Mouse (Mus musculus): Measurements from ENCODE around the gene Fez2. TPM values are rescaled to one million over a fixed set of nuclear protein-coding genes. Genes with fewer than 3 reads are reported as not detected.

Fez2 gene
- polyA plus RNA-seq, 1 experiment from 2014 or later = 43.7 TPM

DNA sequence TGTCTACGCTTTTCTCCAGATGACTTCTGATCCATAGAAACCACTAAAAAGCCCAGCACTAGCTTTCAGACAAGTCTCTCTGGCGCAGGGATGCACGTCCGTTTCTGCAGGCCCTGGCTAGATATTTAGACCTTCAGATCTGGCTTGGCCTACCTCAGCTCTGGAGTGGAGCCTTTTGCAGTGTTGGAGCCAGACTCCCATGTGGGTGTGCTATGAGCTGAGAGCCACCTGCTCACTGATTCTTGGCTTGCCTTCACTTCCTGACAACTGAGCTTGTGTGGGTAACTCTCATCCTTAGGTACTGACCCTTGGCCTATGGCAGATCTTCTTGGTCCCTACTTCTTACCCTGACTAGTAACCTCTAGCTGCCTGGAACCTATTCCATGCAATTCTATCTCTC, 19.2 kb upstream of the Fez2 start:
- no peak overlapping the region for H3K4me3 ChIP-seq
- no peak overlapping the region for H3K27ac ChIP-seq
- DNase-seq (ENCODE audit: low spot score) = no peak
- no peaks in the 10 kb centered on the region for H3K36me3 ChIP-seq
- 87% methylated on average over 4 of the region's 4 CpGs for whole genome bisulfite sequencing
- H3K4me1 ChIP-seq = no peaks in the 10 kb centered on the region
- no peaks in the 10 kb centered on the region for H3K9me3 ChIP-seq
- H3K27me3 ChIP-seq (ENCODE audit: insufficient read depth, poor library complexity, severe bottlenecking) = no peaks in the 10 kb centered on the region

DNA sequence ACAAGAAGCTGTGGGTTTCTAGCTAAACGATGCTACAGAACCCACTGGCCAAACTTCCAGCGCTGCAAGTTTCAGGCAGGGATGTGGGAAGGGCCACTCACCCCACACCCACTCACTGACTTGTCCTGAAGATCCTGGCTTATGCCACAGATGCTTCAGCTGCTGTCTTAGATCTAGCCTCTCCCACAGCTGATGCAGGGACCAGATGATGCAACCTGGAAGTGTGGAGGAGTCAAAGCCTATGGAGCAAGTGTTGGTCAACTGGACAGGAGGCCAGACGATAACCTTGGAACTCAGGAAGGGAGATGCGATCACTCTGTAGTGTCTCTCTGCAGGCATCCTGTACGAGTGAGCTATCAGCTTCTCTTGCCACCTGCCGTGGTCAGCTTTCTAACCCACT, 17.7 kb upstream of the Fez2 start:
- Histone ChIP-seq H3K27me3 (ENCODE audit: insufficient read depth, poor library complexity, severe bottlenecking) (no peaks in the 10 kb centered on the region), H3K4me1 (no peaks in the 10 kb centered on the region), H3K27ac (no peak overlapping the region), H3K4me3 (no peak overlapping the region), H3K36me3 (no peaks in the 10 kb centered on the region), H3K9me3 (no peaks in the 10 kb centered on the region)
- no peak for DNase-seq (ENCODE audit: low spot score)
- 83% methylated on average over 6 of the region's 6 CpGs for WGBS

DNA sequence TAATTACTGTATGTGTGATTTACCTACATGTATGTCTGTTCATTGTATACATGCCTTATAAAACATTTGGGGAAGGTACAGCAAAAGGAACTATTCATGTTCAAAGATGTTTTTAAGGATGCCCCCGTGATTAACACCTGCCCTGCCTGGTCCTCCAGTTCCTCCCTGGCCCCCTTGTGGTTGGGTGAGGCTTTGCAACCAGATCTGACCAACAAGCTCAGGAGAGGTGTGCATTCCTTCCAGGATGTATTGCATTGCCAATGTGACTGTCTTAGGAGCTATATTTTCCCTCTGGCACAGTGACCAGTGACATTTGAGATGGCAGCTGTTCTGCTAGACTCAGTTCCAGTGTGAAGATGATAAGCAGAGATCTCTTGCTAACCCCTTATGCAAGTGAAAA, 16.8 kb upstream of the Fez2 start:
- Histone ChIP-seq H3K9me3 (no peaks in the 10 kb centered on the region), H3K4me3 (no peak overlapping the region)
- peak; percentile 82 for DNase-seq (ENCODE audit: low spot score)

DNA sequence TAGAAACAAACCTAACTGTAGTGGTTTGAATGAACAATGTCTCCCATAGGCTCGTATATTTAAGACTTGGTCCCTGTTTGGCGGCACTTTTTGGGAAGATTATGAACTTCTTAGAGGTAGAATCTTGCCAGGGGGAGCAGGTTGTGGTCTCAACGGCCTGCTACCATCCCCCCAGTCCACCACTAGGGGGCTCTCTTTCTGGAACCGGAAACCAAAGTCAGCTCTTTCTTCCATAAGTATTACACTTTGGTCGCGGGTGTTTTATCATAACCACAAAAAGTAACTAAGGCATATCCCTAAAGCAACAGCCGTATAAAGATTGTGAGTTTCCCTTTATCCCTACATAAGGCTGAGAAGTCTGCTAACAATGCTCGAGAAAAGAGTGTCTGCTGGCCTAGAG, 12.4 kb upstream of the Fez2 start:
- Histone ChIP-seq H3K4me3 (no peak overlapping the region), H3K9me3 (no peaks in the 10 kb centered on the region), H3K27me3 (ENCODE audit: insufficient read depth, poor library complexity, severe bottlenecking) (no peaks in the 10 kb centered on the region), H3K36me3 (no peaks in the 10 kb centered on the region), H3K4me1 (no peaks in the 10 kb centered on the region), H3K27ac (no peak overlapping the region)
- DNase-seq (ENCODE audit: low spot score) = no peak
- 60% methylated on average over 8 of the region's 8 CpGs for WGBS

More for the DNA sequence above, 16.8 kb upstream of the Fez2 start:
- WGBS = 41% methylated on average over 1 of the region's 1 CpGs
- Histone ChIP-seq H3K36me3 (no peaks in the 10 kb centered on the region), H3K4me1 (no peaks in the 10 kb centered on the region), H3K27me3 (ENCODE audit: insufficient read depth, poor library complexity, severe bottlenecking) (no peaks in the 10 kb centered on the region), H3K27ac (no peak overlapping the region)

DNA sequence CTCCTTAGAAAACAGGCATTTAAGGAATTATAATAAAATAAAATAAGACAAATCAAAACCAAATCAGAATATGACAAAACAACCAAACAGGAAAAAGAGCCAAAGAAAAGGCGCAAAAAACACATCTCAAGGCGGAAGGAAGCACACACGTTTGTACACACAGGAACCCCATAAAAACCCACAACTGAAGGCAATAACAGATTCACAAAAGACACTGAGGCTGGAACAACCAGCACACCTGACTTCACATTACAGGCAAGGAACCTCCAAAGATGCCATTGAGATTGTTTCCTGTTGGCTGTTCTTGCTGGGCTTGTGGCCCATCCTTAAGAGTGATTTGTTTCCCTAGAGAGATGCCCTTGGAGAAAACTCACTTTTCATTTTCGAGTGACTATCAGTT, 11.1 kb upstream of the Fez2 start:
- Histone ChIP-seq H3K36me3 (no peaks in the 10 kb centered on the region), H3K27ac (no peak overlapping the region), H3K9me3 (no peaks in the 10 kb centered on the region), H3K27me3 (ENCODE audit: insufficient read depth, poor library complexity, severe bottlenecking) (no peaks in the 10 kb centered on the region), H3K4me1 (no peaks in the 10 kb centered on the region), H3K4me3 (no peak overlapping the region)
- no peak for DNase-seq (ENCODE audit: low spot score)
- 83% methylated on average over 4 of the region's 4 CpGs for WGBS

DNA sequence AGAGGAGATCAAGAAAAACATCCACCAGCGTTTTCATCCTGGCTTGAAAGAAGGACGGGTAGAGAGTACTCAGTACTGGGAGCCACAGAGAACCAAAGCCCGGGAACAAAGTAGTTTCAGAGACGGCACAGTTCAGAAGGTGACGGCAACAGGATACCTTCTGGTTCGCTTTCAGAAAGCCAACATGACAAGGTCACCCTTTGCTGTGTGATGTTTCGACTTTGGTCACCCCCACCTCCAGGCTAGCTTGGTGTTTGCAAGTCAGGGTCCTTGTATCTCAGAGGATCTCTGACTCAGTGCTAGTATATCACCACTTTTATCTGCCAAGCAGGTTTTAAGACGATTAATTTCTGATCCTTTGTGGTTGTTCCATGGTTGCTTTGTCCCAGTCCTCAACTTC, 7.1 kb upstream of the Fez2 start:
- no peaks in the 10 kb centered on the region for H3K4me1 ChIP-seq
- no peaks in the 10 kb centered on the region for H3K36me3 ChIP-seq
- H3K4me3 ChIP-seq = no peak overlapping the region
- no peak overlapping the region for H3K27ac ChIP-seq
- H3K27me3 ChIP-seq (ENCODE audit: insufficient read depth, poor library complexity, severe bottlenecking) = 0 out of 2 replicates have a peak, but pooled peaks cover 4% of the 10 kb centered on the region
- DNase-seq (ENCODE audit: low spot score) = no peak
- H3K9me3 ChIP-seq = no peaks in the 10 kb centered on the region
- WGBS = 84% methylated on average over 8 of the region's 8 CpGs

DNA sequence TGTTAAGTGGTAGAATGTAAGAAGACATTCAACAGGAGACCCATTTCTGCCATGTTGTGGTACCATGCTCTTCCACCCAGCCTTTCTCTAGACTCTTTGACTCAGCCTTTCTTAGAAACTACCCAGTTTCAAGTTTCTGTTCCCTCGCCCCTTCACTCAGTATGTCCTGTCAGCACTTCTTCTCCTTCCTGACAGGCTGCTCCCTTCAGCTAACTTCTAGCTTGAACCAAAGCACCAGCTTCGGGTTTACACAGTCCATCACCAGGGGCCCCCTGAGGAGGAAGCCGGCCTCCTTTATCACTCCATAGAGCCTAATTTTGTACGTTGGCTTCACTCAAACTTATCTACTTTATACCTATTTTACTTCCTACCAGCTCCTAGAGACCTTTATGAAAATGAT, 1.3 kb upstream of the Fez2 start:
- no peaks in the 10 kb centered on the region for H3K9me3 ChIP-seq
- H3K4me3 ChIP-seq = no peak overlapping the region
- H3K27me3 ChIP-seq (ENCODE audit: insufficient read depth, poor library complexity, severe bottlenecking) = 0 out of 2 replicates have a peak, but pooled peaks cover 6% of the 10 kb centered on the region
- no peak for DNase-seq (ENCODE audit: low spot score)
- no peak overlapping the region for H3K27ac ChIP-seq
- no peaks in the 10 kb centered on the region for H3K36me3 ChIP-seq
- H3K4me1 ChIP-seq = peaks cover 16% of the 10 kb centered on the region; the same call in 1 of the 2 replicates
- 59% methylated on average over 4 of the region's 4 CpGs for WGBS

DNA sequence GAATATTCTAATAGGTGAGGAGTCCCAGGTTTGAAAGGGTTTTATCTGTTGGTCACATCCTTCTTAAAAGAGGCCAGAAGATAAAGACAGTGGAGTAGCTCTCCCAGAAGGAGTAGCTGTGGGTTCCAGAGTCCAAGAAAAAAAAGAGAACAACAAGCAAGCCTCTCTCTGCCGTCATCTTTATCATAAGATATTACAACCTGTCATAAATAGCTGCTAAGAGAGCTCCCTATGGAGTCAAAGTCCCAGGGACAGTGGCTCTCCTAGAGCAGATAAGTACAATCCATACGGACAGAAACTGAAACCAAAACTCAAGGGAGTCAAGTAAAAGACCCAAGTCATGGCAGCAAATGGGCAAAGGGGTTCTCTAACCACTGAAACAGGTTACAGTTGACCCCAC, 2.7 kb downstream of the Fez2 start:
- Histone ChIP-seq H3K4me3 (no peak overlapping the region), H3K36me3 (0 out of 2 replicates have a peak, but pooled peaks cover 5% of the 10 kb centered on the region), H3K27ac (no peak overlapping the region), H3K27me3 (ENCODE audit: insufficient read depth, poor library complexity, severe bottlenecking) (0 out of 2 replicates have a peak, but pooled peaks cover 4% of the 10 kb centered on the region), H3K9me3 (no peaks in the 10 kb centered on the region), H3K4me1 (peaks cover 16% of the 10 kb centered on the region; the same call in 1 of the 2 replicates)
- WGBS = 81% methylated on average over 2 of the region's 2 CpGs
- DNase-seq (ENCODE audit: low spot score) = no peak

DNA sequence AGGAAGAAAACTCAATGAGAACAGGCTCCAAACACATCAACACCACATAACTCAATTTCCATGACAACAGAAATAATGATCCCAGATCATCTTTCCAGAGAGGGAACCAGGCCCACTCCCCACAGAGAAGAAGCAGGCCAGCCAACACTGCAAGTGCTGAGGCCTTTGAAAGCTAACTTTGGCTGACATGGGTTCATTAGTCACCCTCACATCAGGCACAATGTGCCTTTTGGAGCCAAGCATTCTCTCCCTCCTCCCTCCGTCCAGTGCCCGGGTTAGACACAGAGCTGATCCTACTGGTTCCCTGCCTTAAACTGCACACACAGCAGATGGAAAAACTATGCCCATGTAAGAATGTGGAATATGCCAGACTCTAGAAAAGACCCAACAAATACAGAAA, 8.1 kb downstream of the Fez2 start:
- Histone ChIP-seq H3K27me3 (ENCODE audit: insufficient read depth, poor library complexity, severe bottlenecking) (no peaks in the 10 kb centered on the region), H3K4me3 (no peak overlapping the region)

DNA sequence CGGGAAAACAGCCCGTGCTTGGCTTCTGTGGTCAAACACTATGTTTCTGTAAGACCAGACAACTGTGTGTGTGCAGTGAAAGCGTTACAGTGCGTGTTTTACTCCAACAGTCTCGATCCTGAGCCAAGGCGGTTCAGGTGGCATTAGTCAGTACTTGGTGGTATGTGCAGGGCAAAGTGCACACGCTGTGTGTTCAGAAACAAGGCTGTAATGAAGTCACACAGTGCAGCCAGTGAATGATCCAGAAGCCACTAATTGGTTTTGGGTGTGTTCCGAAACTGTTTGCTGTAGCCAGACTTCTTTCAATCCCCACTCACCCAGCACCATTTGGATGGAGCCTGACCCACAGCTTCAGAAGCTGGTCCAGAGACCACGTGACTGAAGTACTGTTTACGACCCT, 9.6 kb downstream of the Fez2 start:
- 90% methylated on average over 10 of the region's 10 CpGs for WGBS
- Histone ChIP-seq H3K27ac (no peak overlapping the region), H3K36me3 (peaks cover 27% of the 10 kb centered on the region), H3K27me3 (ENCODE audit: insufficient read depth, poor library complexity, severe bottlenecking) (no peaks in the 10 kb centered on the region), H3K9me3 (no peaks in the 10 kb centered on the region), H3K4me1 (peaks cover 18% of the 10 kb centered on the region; the same call in 1 of the 2 replicates), H3K4me3 (no peak overlapping the region)
- no peak for DNase-seq (ENCODE audit: low spot score)

More for the DNA sequence above, 8.1 kb downstream of the Fez2 start:
- 85% methylated on average over 2 of the region's 2 CpGs for WGBS
- peaks cover 16% of the 10 kb centered on the region; the same call in 1 of the 2 replicates for H3K36me3 ChIP-seq
- 0 out of 2 replicates have a peak, but pooled peaks cover 13% of the 10 kb centered on the region for H3K4me1 ChIP-seq
- H3K27ac ChIP-seq = no peak overlapping the region
- DNase-seq (ENCODE audit: low spot score) = no peak
- no peaks in the 10 kb centered on the region for H3K9me3 ChIP-seq

DNA sequence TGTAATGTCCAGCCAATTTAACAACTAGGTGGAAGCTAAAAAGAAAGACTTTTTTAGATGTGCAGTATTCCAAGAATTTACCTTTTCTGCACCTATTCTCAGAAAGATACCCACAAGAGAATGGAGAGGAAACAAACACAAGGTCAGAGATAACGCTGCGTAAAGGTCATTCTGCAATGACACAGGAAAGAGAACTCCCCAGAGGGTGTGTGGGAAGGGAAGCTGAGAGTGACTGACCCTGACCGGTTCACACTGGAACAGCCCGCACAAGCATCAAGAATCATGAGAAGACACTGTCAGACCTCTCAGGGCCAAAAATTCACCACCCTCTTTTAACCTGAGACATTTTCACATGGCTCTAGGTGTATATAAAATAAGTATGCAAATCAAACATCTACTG, 10.4 kb downstream of the Fez2 start:
- WGBS = 47% methylated on average over 4 of the region's 4 CpGs
- Histone ChIP-seq H3K27ac (peak overlapping the region; percentile 73; the same call in 1 of the 2 replicates), H3K4me3 (no peak overlapping the region), H3K4me1 (peaks cover 20% of the 10 kb centered on the region; the same call in 1 of the 2 replicates), H3K27me3 (ENCODE audit: insufficient read depth, poor library complexity, severe bottlenecking) (no peaks in the 10 kb centered on the region), H3K36me3 (peaks cover 25% of the 10 kb centered on the region), H3K9me3 (no peaks in the 10 kb centered on the region)
- no peak for DNase-seq (ENCODE audit: low spot score)

DNA sequence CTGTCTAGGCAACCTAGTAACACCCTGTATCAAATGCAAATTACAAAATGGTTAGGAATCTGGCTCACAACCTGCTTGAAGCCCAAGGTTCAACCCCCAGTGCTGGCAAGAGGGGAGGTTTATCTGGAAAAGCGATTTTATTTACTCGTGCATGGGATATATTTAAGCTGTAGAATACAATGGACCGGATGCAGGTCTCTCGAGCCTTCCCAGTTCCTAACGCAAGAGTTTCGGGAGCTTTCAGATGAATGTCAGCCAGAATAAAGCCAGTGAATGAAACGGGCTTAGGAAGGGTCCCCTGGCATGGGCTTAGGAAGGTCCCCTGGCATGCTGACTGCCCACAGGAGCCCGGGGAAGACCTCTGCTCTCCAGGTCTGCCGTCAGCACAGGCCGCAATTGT, 11.1 kb downstream of the Fez2 start:
- Histone ChIP-seq H3K4me1 (peaks cover 21% of the 10 kb centered on the region; the same call in 1 of the 2 replicates), H3K36me3 (peaks cover 26% of the 10 kb centered on the region), H3K4me3 (no peak overlapping the region), H3K27me3 (ENCODE audit: insufficient read depth, poor library complexity, severe bottlenecking) (no peaks in the 10 kb centered on the region), H3K9me3 (no peaks in the 10 kb centered on the region), H3K27ac (peak overlapping the region; percentile 73)
- WGBS = 84% methylated on average over 10 of the region's 10 CpGs
- DNase-seq (ENCODE audit: low spot score) = no peak

DNA sequence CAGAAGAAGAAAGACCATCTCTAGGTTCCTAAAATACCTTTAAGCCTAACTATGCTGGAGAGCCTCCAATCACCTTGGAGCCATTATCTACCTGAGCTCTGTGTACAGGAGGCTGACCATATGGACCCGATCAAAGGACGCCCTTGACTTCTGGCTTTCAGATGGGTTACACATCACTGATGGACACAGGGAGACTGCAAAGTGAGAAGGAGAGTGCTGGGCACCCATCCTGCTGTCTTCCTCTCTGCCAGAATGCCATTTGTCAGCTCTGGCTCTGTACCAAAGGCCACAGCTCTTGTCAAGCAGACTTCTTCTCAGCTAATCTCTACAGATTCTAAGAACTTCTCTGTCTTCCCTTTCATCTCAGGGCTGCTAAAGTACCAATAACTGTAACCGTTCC, 12.6 kb downstream of the Fez2 start:
- WGBS = 86% methylated on average over 3 of the region's 3 CpGs

DNA sequence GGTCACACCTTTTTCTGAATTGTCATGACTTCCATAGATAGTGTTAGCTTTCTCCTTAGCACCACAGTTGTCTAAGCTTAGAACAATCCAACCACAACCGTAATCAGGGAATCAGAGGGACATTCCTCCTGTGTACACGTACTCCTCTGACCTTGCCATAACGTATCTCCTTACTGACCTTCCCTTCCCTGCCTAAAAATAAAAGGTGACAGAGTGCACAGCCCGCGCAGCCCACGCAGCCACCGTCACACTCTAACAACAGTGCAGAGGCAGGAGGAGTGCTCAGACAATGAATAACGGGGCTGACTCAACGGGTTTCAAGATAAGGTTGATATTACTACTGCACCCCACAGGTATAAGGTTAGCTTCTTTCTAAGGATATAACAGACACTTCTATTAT, 14.1 kb downstream of the Fez2 start:
- Histone ChIP-seq H3K4me3 (no peak overlapping the region), H3K27ac (peak overlapping the region; percentile 57; the same call in 1 of the 2 replicates), H3K36me3 (peaks cover 33% of the 10 kb centered on the region), H3K4me1 (peaks cover 33% of the 10 kb centered on the region), H3K9me3 (no peaks in the 10 kb centered on the region), H3K27me3 (ENCODE audit: insufficient read depth, poor library complexity, severe bottlenecking) (no peaks in the 10 kb centered on the region)
- WGBS = 41% methylated on average over 9 of the region's 9 CpGs
- DNase-seq (ENCODE audit: low spot score) = no peak

More for the DNA sequence above, 12.6 kb downstream of the Fez2 start:
- DNase-seq (ENCODE audit: low spot score) = no peak
- no peaks in the 10 kb centered on the region for H3K9me3 ChIP-seq
- no peaks in the 10 kb centered on the region for H3K27me3 ChIP-seq (ENCODE audit: insufficient read depth, poor library complexity, severe bottlenecking)
- no peak overlapping the region for H3K4me3 ChIP-seq
- no peak overlapping the region for H3K27ac ChIP-seq
- H3K36me3 ChIP-seq = peaks cover 35% of the 10 kb centered on the region
- peaks cover 33% of the 10 kb centered on the region for H3K4me1 ChIP-seq
